ENCODE assay signal across 31 mouse cellular contexts in genomic region chr13:20820712-20821328, GRCm38 (mm10). TPM values are rescaled to one million over a fixed set of nuclear protein-coding genes. Genes with fewer than 3 reads are reported as not detected.
DNase-seq lines count a peak whose midpoint lies in the region; ATAC-seq lines count a peak whose summit lies in the region.
"Had no signal": no experiment of that assay in that cellular context is flagged by ENCODE, and none has a peak within 500 bp of the region (broad histone marks: within the 10 kb centered on the region; RNA-seq: fewer than 3 reads in every experiment).

No protein-coding gene starts in this region.

- H3K36me3 ChIP-seq in kidney, embryonic 16.5 days (ENCODE audit: insufficient read depth, low read length), result no peaks in the 10 kb centered on the region
- H3K36me3 ChIP-seq in forebrain, embryonic 13.5 days (ENCODE audit: poor library complexity, severe bottlenecking), result no peaks in the 10 kb centered on the region
- H3K36me3 ChIP-seq: embryonic facial prominence, embryonic 10.5 days; embryonic facial prominence, embryonic 15.5 days; liver, embryonic 13.5 days; midbrain, embryonic 13.5 days; neural tube, embryonic 13.5 days had no signal

- peak; percentile 41 for DNase-seq in kidney, adult 11 months
- DNase-seq in kidney, postnatal 14 days, result peak; percentile 17
- DNase-seq in kidney, postnatal 4 days, result no peak
- DNase-seq in brain, adult 2 months (ENCODE audit: low read depth, low spot score), result peak; percentile 47
- DNase-seq in retina, postnatal 7 days (ENCODE audit: low read depth, low spot score), result peak; percentile 4
- DNase-seq: adrenal gland, postnatal 10 days; B cell, adult 2 months; cerebellum, adult 11-12 months; cerebellum, adult 9-11 months; gastrocnemius, adult 2 months; gastrocnemius, postnatal 36 days; heart, adult 18-20 months; layer of hippocampus, postnatal 36 days; left cerebral cortex, postnatal 4 days; liver, embryonic 13.5 days; lung, adult 2 months; lung, postnatal 10 days; right cerebral cortex, postnatal 4 days; thymus, adult 2 months; thymus, postnatal 36 days had no signal

- no peak overlapping the region for H3K27ac ChIP-seq in kidney, embryonic 16.5 days (ENCODE audit: low read length)
- no peak overlapping the region for H3K27ac ChIP-seq in forebrain, embryonic 13.5 days
- H3K27ac ChIP-seq: embryonic facial prominence, embryonic 10.5 days; embryonic facial prominence, embryonic 15.5 days; gastrocnemius, adult 2 months; hindbrain, embryonic 14.5 days; liver, embryonic 13.5 days; macrophage; midbrain, embryonic 13.5 days; neural tube, embryonic 13.5 days; stomach, postnatal 0 days had no signal

- H3K4me1 ChIP-seq in kidney, embryonic 16.5 days (ENCODE audit: insufficient read depth, low read length), result no peaks in the 10 kb centered on the region
- H3K4me1 ChIP-seq in forebrain, embryonic 13.5 days, result no peaks in the 10 kb centered on the region
- H3K4me1 ChIP-seq: embryonic facial prominence, embryonic 10.5 days; embryonic facial prominence, embryonic 15.5 days; liver, embryonic 13.5 days; midbrain, embryonic 13.5 days; neural tube, embryonic 13.5 days had no signal

- 41% methylated on average over 2 of the region's 2 CpGs for WGBS in kidney, embryonic 16.5 days
- 52% methylated on average over 2 of the region's 2 CpGs for WGBS in forebrain, embryonic 13.5 days

- H3K27me3 ChIP-seq in kidney, embryonic 16.5 days (ENCODE audit: insufficient read depth, low read length), result no peaks in the 10 kb centered on the region
- no peaks in the 10 kb centered on the region for H3K27me3 ChIP-seq in forebrain, embryonic 13.5 days
- H3K27me3 ChIP-seq: embryonic facial prominence, embryonic 15.5 days; liver, embryonic 13.5 days; midbrain, embryonic 13.5 days; neural tube, embryonic 13.5 days had no signal

- no peaks in the 10 kb centered on the region for H3K9me3 ChIP-seq in kidney, embryonic 16.5 days (ENCODE audit: low read length)
- no peaks in the 10 kb centered on the region for H3K9me3 ChIP-seq in forebrain, embryonic 13.5 days (replicated peaks)
- H3K9me3 ChIP-seq: embryonic facial prominence, embryonic 10.5 days; embryonic facial prominence, embryonic 15.5 days; liver, embryonic 13.5 days; midbrain, embryonic 13.5 days; neural tube, embryonic 13.5 days had no signal

- no peak overlapping the region for H3K4me2 ChIP-seq in kidney, embryonic 16.5 days (replicated peaks; ENCODE audit: low read depth, low read length)
- H3K4me2 ChIP-seq in forebrain, embryonic 13.5 days, result no peak overlapping the region
- H3K4me2 ChIP-seq: embryonic facial prominence, embryonic 15.5 days; heart, embryonic 11.5 days; hindbrain, embryonic 14.5 days; liver, embryonic 13.5 days; midbrain, embryonic 13.5 days; neural tube, embryonic 13.5 days had no signal

- H3K4me3 ChIP-seq in kidney, embryonic 16.5 days (ENCODE audit: low read length), result no peak overlapping the region
- H3K4me3 ChIP-seq in forebrain, embryonic 13.5 days, result no peak overlapping the region
- H3K4me3 ChIP-seq: embryonic facial prominence, embryonic 10.5 days; embryonic facial prominence, embryonic 15.5 days; gastrocnemius, adult 2 months; liver, embryonic 13.5 days; midbrain, embryonic 13.5 days; neural tube, embryonic 13.5 days had no signal

- no peak for ATAC-seq in kidney, embryonic 16.5 days (ENCODE audit: low FRiP score, low TSS enrichment)
- ATAC-seq in forebrain, embryonic 13.5 days, result no peak
- ATAC-seq: forebrain, embryonic 14.5 days; midbrain, embryonic 13.5 days had no signal

- H3K9ac ChIP-seq in kidney, embryonic 16.5 days (replicated peaks; ENCODE audit: low read length), result no peak overlapping the region
- no peak overlapping the region for H3K9ac ChIP-seq in forebrain, embryonic 13.5 days
- H3K9ac ChIP-seq: embryonic facial prominence, embryonic 15.5 days; hindbrain, embryonic 14.5 days; liver, embryonic 13.5 days; midbrain, embryonic 13.5 days; neural tube, embryonic 13.5 days had no signal

RNA-seq across cellular contexts. Expression of gene Aoah, which starts 26.9 kb away (rescaled TPM):
- polyA plus RNA-seq in kidney, embryonic 16.5 days (2015; fragmentation: Nextera tagmentation; extraction: Ambion mirVana), result 2.3 and 3.0 TPM in 2 replicates
- polyA plus RNA-seq in forebrain, embryonic 13.5 days (2015; fragmentation: Nextera tagmentation; extraction: Ambion mirVana), result 0.26 and 0.37 TPM in 2 replicates

Comparison
In these comparisons a context has a peak if more than half of its experiments do, and no peak if none do; other contexts are left out.
1. DNase-seq: peak in kidney, adult 11 months (single experiment), kidney, postnatal 14 days (single experiment), brain, adult 2 months (single experiment) and retina, postnatal 7 days (single experiment); none in kidney, postnatal 4 days (0 of 2).